Mouse (Mus musculus): ENCODE data around the gene Rps6kc1.

Rps6kc1 gene

GRCm38 (mm10) chr1:190777660-190778059 lies 133.9 kb downstream of the Rps6kc1 start:
- Histone ChIP-seq H3K36me3 (ENCODE audit: control insufficient read depth, insufficient read depth, low read length, poor library complexity, severe bottlenecking) (no peaks in the 10 kb centered on the region), H3K27me3 (ENCODE audit: control insufficient read depth, insufficient read depth, low read length, poor library complexity, severe bottlenecking) (no peaks in the 10 kb centered on the region)
- no peak for DNase-seq (ENCODE audit: low read depth, low spot score)

GRCm38 (mm10) chr1:190776260-190776659 lies 135.3 kb downstream of the Rps6kc1 start:
- no peaks in the 10 kb centered on the region for H3K36me3 ChIP-seq (ENCODE audit: control insufficient read depth, insufficient read depth, low read length, poor library complexity, severe bottlenecking)
- no peak for DNase-seq (ENCODE audit: low read depth, low spot score)
- no peaks in the 10 kb centered on the region for H3K27me3 ChIP-seq (ENCODE audit: control insufficient read depth, insufficient read depth, low read length, poor library complexity, severe bottlenecking)

- Histone ChIP-seq H3K36me3 (ENCODE audit: control insufficient read depth, insufficient read depth, low read length, poor library complexity, severe bottlenecking) (no peaks in the 10 kb centered on the region), H3K27me3 (ENCODE audit: control insufficient read depth, insufficient read depth, low read length, poor library complexity, severe bottlenecking) (no peaks in the 10 kb centered on the region)
- DNase-seq (ENCODE audit: low read depth, low spot score) = no peak
These were observed 139.3 kb downstream of the Rps6kc1 start for GRCm38 (mm10) chr1:190772088-190772885.

- DNase-seq (ENCODE audit: low read depth, low spot score) = no peak
- Histone ChIP-seq H3K36me3 (ENCODE audit: control insufficient read depth, insufficient read depth, low read length, poor library complexity, severe bottlenecking) (no peaks in the 10 kb centered on the region), H3K27me3 (ENCODE audit: control insufficient read depth, insufficient read depth, low read length, poor library complexity, severe bottlenecking) (no peaks in the 10 kb centered on the region)
These were observed 141.8 kb downstream of the Rps6kc1 start for GRCm38 (mm10) chr1:190769748-190770147.

- Histone ChIP-seq H3K27me3 (ENCODE audit: control insufficient read depth, insufficient read depth, low read length, poor library complexity, severe bottlenecking) (no peaks in the 10 kb centered on the region), H3K36me3 (ENCODE audit: control insufficient read depth, insufficient read depth, low read length, poor library complexity, severe bottlenecking) (no peaks in the 10 kb centered on the region)
- no peak for DNase-seq (ENCODE audit: low read depth, low spot score)
These were observed 143.3 kb downstream of the Rps6kc1 start for GRCm38 (mm10) chr1:190768307-190768706.

- no peak for DNase-seq (ENCODE audit: low read depth, low spot score)
- H3K36me3 ChIP-seq (ENCODE audit: control insufficient read depth, insufficient read depth, low read length, poor library complexity, severe bottlenecking) = no peaks in the 10 kb centered on the region
- no peaks in the 10 kb centered on the region for H3K27me3 ChIP-seq (ENCODE audit: control insufficient read depth, insufficient read depth, low read length, poor library complexity, severe bottlenecking)
These were observed 143.9 kb downstream of the Rps6kc1 start for GRCm38 (mm10) chr1:190767621-190768020.

GRCm38 (mm10) chr1:190766800-190767199 lies 144.8 kb downstream of the Rps6kc1 start:
- no peaks in the 10 kb centered on the region for H3K27me3 ChIP-seq (ENCODE audit: control insufficient read depth, insufficient read depth, low read length, poor library complexity, severe bottlenecking)
- DNase-seq (ENCODE audit: low read depth, low spot score) = no peak
- no peaks in the 10 kb centered on the region for H3K36me3 ChIP-seq (ENCODE audit: control insufficient read depth, insufficient read depth, low read length, poor library complexity, severe bottlenecking)

- Histone ChIP-seq H3K36me3 (ENCODE audit: control insufficient read depth, insufficient read depth, low read length, poor library complexity, severe bottlenecking) (no peaks in the 10 kb centered on the region), H3K27me3 (ENCODE audit: control insufficient read depth, insufficient read depth, low read length, poor library complexity, severe bottlenecking) (no peaks in the 10 kb centered on the region)
- no peak for DNase-seq (ENCODE audit: low read depth, low spot score)
These were observed 147.8 kb downstream of the Rps6kc1 start for GRCm38 (mm10) chr1:190763756-190764155.

- no peak for DNase-seq (ENCODE audit: low read depth, low spot score)
- H3K27me3 ChIP-seq (ENCODE audit: control insufficient read depth, insufficient read depth, low read length, poor library complexity, severe bottlenecking) = no peaks in the 10 kb centered on the region
- H3K36me3 ChIP-seq (ENCODE audit: control insufficient read depth, insufficient read depth, low read length, poor library complexity, severe bottlenecking) = no peaks in the 10 kb centered on the region
These were observed 149.8 kb downstream of the Rps6kc1 start for GRCm38 (mm10) chr1:190761786-190762185.

- no peaks in the 10 kb centered on the region for H3K36me3 ChIP-seq (ENCODE audit: control insufficient read depth, insufficient read depth, low read length, poor library complexity, severe bottlenecking)
- no peak for DNase-seq (ENCODE audit: low read depth, low spot score)
- no peaks in the 10 kb centered on the region for H3K27me3 ChIP-seq (ENCODE audit: control insufficient read depth, insufficient read depth, low read length, poor library complexity, severe bottlenecking)
These were observed 153.7 kb downstream of the Rps6kc1 start for GRCm38 (mm10) chr1:190757899-190758298.

- Histone ChIP-seq H3K27me3 (ENCODE audit: control insufficient read depth, insufficient read depth, low read length, poor library complexity, severe bottlenecking) (no peaks in the 10 kb centered on the region), H3K36me3 (ENCODE audit: control insufficient read depth, insufficient read depth, low read length, poor library complexity, severe bottlenecking) (no peaks in the 10 kb centered on the region)
- no peak for DNase-seq (ENCODE audit: low read depth, low spot score)
These were observed 159.6 kb downstream of the Rps6kc1 start for GRCm38 (mm10) chr1:190751794-190752570.

- H3K36me3 ChIP-seq (ENCODE audit: control insufficient read depth, insufficient read depth, low read length, poor library complexity, severe bottlenecking) = no peaks in the 10 kb centered on the region
- H3K27me3 ChIP-seq (ENCODE audit: control insufficient read depth, insufficient read depth, low read length, poor library complexity, severe bottlenecking) = no peaks in the 10 kb centered on the region
- no peak for DNase-seq (ENCODE audit: low read depth, low spot score)
These were observed 162.6 kb downstream of the Rps6kc1 start for GRCm38 (mm10) chr1:190748937-190749336.

- Histone ChIP-seq H3K27me3 (ENCODE audit: control insufficient read depth, insufficient read depth, low read length, poor library complexity, severe bottlenecking) (no peaks in the 10 kb centered on the region), H3K36me3 (ENCODE audit: control insufficient read depth, insufficient read depth, low read length, poor library complexity, severe bottlenecking) (no peaks in the 10 kb centered on the region)
- DNase-seq (ENCODE audit: low read depth, low spot score) = no peak
These were observed 170.1 kb downstream of the Rps6kc1 start for GRCm38 (mm10) chr1:190741421-190741820.

- no peak for DNase-seq (ENCODE audit: low read depth, low spot score)
- H3K27me3 ChIP-seq (ENCODE audit: control insufficient read depth, insufficient read depth, low read length, poor library complexity, severe bottlenecking) = no peaks in the 10 kb centered on the region
- no peaks in the 10 kb centered on the region for H3K36me3 ChIP-seq (ENCODE audit: control insufficient read depth, insufficient read depth, low read length, poor library complexity, severe bottlenecking)
These were observed 178.8 kb downstream of the Rps6kc1 start for GRCm38 (mm10) chr1:190732803-190733202.

GRCm38 (mm10) chr1:190729516-190730088 lies 182.0 kb downstream of the Rps6kc1 start:
- no peaks in the 10 kb centered on the region for H3K27me3 ChIP-seq (ENCODE audit: control insufficient read depth, insufficient read depth, low read length, poor library complexity, severe bottlenecking)
- no peaks in the 10 kb centered on the region for H3K36me3 ChIP-seq (ENCODE audit: control insufficient read depth, insufficient read depth, low read length, poor library complexity, severe bottlenecking)
- no peak for DNase-seq (ENCODE audit: low read depth, low spot score)

Measured in splenic B cell, adult 2 months (primary cell).